Comparison of ENCODE assay signal across 13 mouse cellular contexts in genomic region chr1:22728207-22728606, GRCm38 (mm10).
"Had no signal": no experiment of that assay in that cellular context is flagged by ENCODE, and none has a peak within 500 bp of the region (broad histone marks: within the 10 kb centered on the region; RNA-seq: fewer than 3 reads in every experiment).

No protein-coding gene starts in this region.

- DNase-seq: kidney, adult 11 months; kidney, adult 8-10 months; kidney, postnatal 10 days; kidney, postnatal 36 days; layer of hippocampus, postnatal 36 days; left cerebral cortex, postnatal 4 days; liver, postnatal 0 days; right cerebral cortex, postnatal 4 days; thymus, postnatal 25 days had no signal

- ATAC-seq: intestine, embryonic 15.5 days; liver, postnatal 0 days; lung, postnatal 0 days; midbrain, embryonic 13.5 days; midbrain, embryonic 16.5 days had no signal
